Mouse (Mus musculus) testis, adult 2 months (tissue): Measurements from ENCODE around the gene Mlxipl. TPM values are rescaled to one million over a fixed set of nuclear protein-coding genes. Genes with fewer than 3 reads are reported as not detected.

Experiments used
- H3K27ac ChIP-seq: fragments of 200-500 bp; 2 replicates; pipeline ENCODE4 v1.5.1; 2012; ENCODE audit warnings: low read depth, low read length; ENCODE audit not compliant: control insufficient read depth, insufficient read depth
- H3K27me3 ChIP-seq: fragments of 200-500 bp; 2 replicates; pipeline ENCODE4 v1.6.1; 2012; ENCODE audit warnings: mild to moderate bottlenecking, low read length, moderate library complexity; ENCODE audit not compliant: control insufficient read depth, insufficient read depth
- H3K36me3 ChIP-seq: fragments of 200-500 bp; 2 replicates; pipeline ENCODE4 v1.6.1; 2012; ENCODE audit warnings: mild to moderate bottlenecking, low read length; ENCODE audit not compliant: control insufficient read depth, insufficient read depth
- H3K4me1 ChIP-seq: fragments of 200-500 bp; 2 replicates; pipeline ENCODE4 v1.6.1; 2012; ENCODE audit warnings: low read length; ENCODE audit not compliant: control insufficient read depth, insufficient read depth
- H3K4me3 ChIP-seq: fragments of 200-500 bp; 2 replicates; pipeline ENCODE4 v1.5.1; 2012; ENCODE audit warnings: low read depth, mild to moderate bottlenecking, low read length, moderate library complexity, mixed read lengths; ENCODE audit not compliant: control insufficient read depth
- CTCF ChIP-seq: fragments of 200-500 bp; IDR thresholded peaks from 2 replicates; pipeline ENCODE4 v1.5.1; 2012; ENCODE audit warnings: low read depth, mild to moderate bottlenecking, inconsistent platforms, low read length, moderate library complexity; ENCODE audit not compliant: control insufficient read depth, insufficient read depth, insufficient replicate concordance
- POLR2A ChIP-seq: fragments of 200-500 bp; IDR thresholded peaks from 2 replicates; pipeline ENCODE4 v1.6.1; 2012; ENCODE audit warnings: low read depth, mild to moderate bottlenecking, inconsistent platforms, low read length, moderate library complexity; ENCODE audit not compliant: control insufficient read depth
- polyA plus RNA-seq: library from polyadenylated mRNA; depleted of rRNA; stranded (reverse); fragments of >200 nt; gene quantifications from 2 replicates; pipeline ENCODE4 v1.2.3, GENCODE M21; 2012

Mlxipl gene
- polyA plus RNA-seq, 1 experiment, result 19.6 TPM

DNA sequence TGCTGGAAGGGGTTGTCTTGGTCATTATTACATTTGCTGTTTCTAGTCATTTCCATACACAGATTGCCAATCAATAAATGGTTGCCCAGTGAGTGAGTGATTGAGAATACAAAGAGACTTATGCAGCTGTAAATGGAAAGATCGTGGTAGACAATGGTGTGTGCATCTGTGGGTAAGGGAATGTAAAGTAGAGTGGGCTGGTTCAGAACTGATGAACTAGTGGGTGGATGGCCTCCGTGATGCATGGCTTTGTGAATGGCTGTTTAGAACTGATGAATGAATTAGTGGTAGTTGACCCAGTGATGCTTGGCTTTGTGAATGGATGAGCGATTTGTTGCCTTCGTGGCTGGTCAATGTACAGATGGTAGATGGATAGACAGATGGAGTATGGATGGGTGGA lies 40.1 kb downstream of the Mlxipl start:
- H3K4me3 ChIP-seq, result no peak overlapping the region
- TF ChIP-seq CTCF (no peak), POLR2A (no peak)
- H3K27ac ChIP-seq, result no peak overlapping the region
- no peaks in the 10 kb centered on the region for H3K36me3 ChIP-seq
- peaks cover 7% of the 10 kb centered on the region for H3K4me1 ChIP-seq
- no peaks in the 10 kb centered on the region for H3K27me3 ChIP-seq

GRCm38 (mm10) chr5:135133736-135134405 lies 44.2 kb downstream of the Mlxipl start:
- Histone ChIP-seq H3K4me3 (peak overlapping the region; percentile 23; the same call in 1 of the 2 replicates), H3K4me1 (peaks cover 7% of the 10 kb centered on the region), H3K27me3 (no peaks in the 10 kb centered on the region), H3K36me3 (no peaks in the 10 kb centered on the region), H3K27ac (no peak overlapping the region)
- TF ChIP-seq CTCF (no peak), POLR2A (no peak)

DNA sequence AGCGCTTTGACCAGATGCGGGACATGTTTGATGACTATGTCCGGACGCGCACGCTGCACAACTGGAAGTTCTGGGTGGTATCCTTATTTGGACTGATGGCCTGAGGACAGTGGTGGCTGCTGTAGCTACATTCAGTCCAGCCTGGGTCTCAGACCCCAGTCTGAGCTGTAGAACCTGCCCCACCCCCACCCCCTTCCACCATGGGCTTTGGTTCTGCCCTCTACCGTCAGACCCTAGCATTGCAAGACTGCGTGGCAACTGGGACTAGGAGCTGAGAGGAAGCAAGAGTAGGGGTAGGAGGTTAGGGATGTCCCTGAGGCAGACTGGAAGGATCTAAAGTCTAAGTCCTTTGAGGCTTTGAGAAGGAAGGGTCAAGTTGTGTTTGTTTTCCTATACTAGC lies 44.8 kb downstream of the Mlxipl start:
- TF ChIP-seq POLR2A (no peak), CTCF (peak; percentile 69; the same call in 1 of the 2 replicates)
- Histone ChIP-seq H3K36me3 (no peaks in the 10 kb centered on the region), H3K27ac (no peak overlapping the region), H3K27me3 (no peaks in the 10 kb centered on the region), H3K4me3 (peak overlapping the region; percentile 23; the same call in 1 of the 2 replicates), H3K4me1 (peaks cover 7% of the 10 kb centered on the region)

DNA sequence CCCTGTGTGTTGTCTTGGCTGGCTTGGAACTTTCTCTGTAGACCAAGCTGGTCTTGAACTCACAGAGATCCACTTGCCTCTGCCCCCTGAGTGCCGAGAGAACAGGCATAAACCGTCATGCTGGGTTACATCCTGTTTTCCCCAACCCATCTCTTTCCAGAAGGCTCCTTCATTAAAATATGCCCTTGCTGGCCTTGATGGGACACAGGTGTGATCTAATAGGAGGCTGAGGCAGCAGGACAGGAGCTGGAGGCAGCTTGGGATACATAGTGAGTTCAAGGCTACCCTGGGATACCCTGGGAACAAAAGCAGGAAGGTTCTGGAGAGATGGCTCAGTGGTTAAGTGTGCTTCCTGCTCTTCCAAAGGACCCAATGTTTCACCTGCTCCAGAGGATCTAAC lies 50.2 kb downstream of the Mlxipl start:
- Histone ChIP-seq H3K36me3 (no peaks in the 10 kb centered on the region), H3K4me1 (no peaks in the 10 kb centered on the region), H3K27ac (no peak overlapping the region), H3K4me3 (no peak overlapping the region), H3K27me3 (no peaks in the 10 kb centered on the region)
- TF ChIP-seq CTCF, result no peak
- no peak for TF ChIP-seq POLR2A

DNA sequence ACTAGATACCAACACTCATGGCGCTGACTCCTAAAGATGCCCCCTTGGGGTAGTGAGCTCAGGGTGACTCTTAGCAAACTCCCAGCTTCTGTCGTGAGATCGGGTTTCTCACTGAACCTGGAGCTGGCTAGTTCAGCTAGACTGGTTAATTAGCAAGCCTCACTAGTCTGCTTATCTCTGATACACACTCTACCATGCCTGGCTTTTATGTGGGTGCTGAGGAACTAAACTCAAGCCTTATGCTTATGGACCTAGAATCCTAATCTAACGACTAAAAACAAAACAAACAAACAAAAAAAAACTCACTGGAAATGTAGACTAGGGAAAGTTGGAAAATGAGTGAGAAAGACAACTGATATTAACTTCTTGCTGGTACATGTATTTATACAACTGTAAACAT lies 54.8 kb downstream of the Mlxipl start:
- H3K36me3 ChIP-seq, result no peaks in the 10 kb centered on the region
- H3K4me3 ChIP-seq, result no peak overlapping the region
- H3K4me1 ChIP-seq, result no peaks in the 10 kb centered on the region; the same call in none of the 2 replicates
- H3K27ac ChIP-seq, result no peak overlapping the region
- no peak for TF ChIP-seq POLR2A
- no peak for TF ChIP-seq CTCF
- H3K27me3 ChIP-seq, result no peaks in the 10 kb centered on the region

GRCm38 (mm10) chr5:135145532-135145931 lies 55.8 kb downstream of the Mlxipl start:
- Histone ChIP-seq H3K4me1 (peaks cover 2% of the 10 kb centered on the region), H3K27ac (peak overlapping the region; percentile 44; the same call in 1 of the 2 replicates), H3K4me3 (no peak overlapping the region), H3K27me3 (no peaks in the 10 kb centered on the region), H3K36me3 (peaks cover 3% of the 10 kb centered on the region)
- TF ChIP-seq CTCF (no peak), POLR2A (no peak)

GRCm38 (mm10) chr5:135145955-135146354 lies 56.3 kb downstream of the Mlxipl start:
- Histone ChIP-seq H3K27me3 (no peaks in the 10 kb centered on the region), H3K27ac (no peak overlapping the region; the same call in 1 of the 2 replicates), H3K36me3 (peaks cover 3% of the 10 kb centered on the region), H3K4me3 (no peak overlapping the region), H3K4me1 (peaks cover 2% of the 10 kb centered on the region)
- TF ChIP-seq POLR2A (no peak), CTCF (no peak)
